Mouse (Mus musculus) midbrain, embryonic 10.5 days (tissue): ENCODE data around the gene Arhgef7. TPM values are rescaled to one million over a fixed set of nuclear protein-coding genes. Genes with fewer than 3 reads are reported as not detected.

Experiments
- DNase-seq: peaks from one replicate; pipeline ENCODE4 v3.0.0-alpha.2; 2017; ENCODE audit warnings: low spot score
- H3K27ac ChIP-seq: fragments of 300-500 bp; sonication (generic); replicated peaks from 2 replicates; pipeline ENCODE4 v1.5.1; 2016; ENCODE audit warnings: mild to moderate bottlenecking
- H3K27me3 ChIP-seq: fragments of 300-500 bp; sonication (generic); 2 replicates; pipeline ENCODE4 v1.6.1; 2016; ENCODE audit warnings: low read depth, mild to moderate bottlenecking; ENCODE audit not compliant: poor library complexity, severe bottlenecking
- H3K36me3 ChIP-seq: fragments of 300-500 bp; sonication (generic); 2 replicates; pipeline ENCODE4 v1.6.1; 2016; ENCODE audit warnings: mild to moderate bottlenecking, moderate library complexity
- H3K4me1 ChIP-seq: fragments of 300-500 bp; sonication (generic); 2 replicates; pipeline ENCODE4 v1.6.1; 2016
- H3K4me3 ChIP-seq: fragments of 300-500 bp; sonication (generic); 2 replicates; pipeline ENCODE4 v1.5.1; 2016; ENCODE audit warnings: mild to moderate bottlenecking, moderate library complexity
- H3K9me3 ChIP-seq: fragments of 300-500 bp; sonication (generic); replicated peaks from 2 replicates; pipeline ENCODE4 v1.6.1; 2016; ENCODE audit warnings: mild to moderate bottlenecking
- WGBS: fragments of 180-500 bp; shearing (Covaris S2); methylation state at CpG from one replicate; pipeline ENCODE4 v1.1.7; 2016; 5-methylcytosine and 5-hydroxymethylcytosine counted together
- polyA plus RNA-seq: library from polyadenylated mRNA; unstranded; fragments of >200 nt; fragmentation: Nextera tagmentation; extraction: Ambion mirVana; gene quantifications from 2 replicates; pipeline ENCODE4 v1.2.1, GENCODE M21; 2016

Gene Arhgef7
- polyA plus RNA-seq, 1 experiment from 2014 or later: 47.4 TPM

DNA sequence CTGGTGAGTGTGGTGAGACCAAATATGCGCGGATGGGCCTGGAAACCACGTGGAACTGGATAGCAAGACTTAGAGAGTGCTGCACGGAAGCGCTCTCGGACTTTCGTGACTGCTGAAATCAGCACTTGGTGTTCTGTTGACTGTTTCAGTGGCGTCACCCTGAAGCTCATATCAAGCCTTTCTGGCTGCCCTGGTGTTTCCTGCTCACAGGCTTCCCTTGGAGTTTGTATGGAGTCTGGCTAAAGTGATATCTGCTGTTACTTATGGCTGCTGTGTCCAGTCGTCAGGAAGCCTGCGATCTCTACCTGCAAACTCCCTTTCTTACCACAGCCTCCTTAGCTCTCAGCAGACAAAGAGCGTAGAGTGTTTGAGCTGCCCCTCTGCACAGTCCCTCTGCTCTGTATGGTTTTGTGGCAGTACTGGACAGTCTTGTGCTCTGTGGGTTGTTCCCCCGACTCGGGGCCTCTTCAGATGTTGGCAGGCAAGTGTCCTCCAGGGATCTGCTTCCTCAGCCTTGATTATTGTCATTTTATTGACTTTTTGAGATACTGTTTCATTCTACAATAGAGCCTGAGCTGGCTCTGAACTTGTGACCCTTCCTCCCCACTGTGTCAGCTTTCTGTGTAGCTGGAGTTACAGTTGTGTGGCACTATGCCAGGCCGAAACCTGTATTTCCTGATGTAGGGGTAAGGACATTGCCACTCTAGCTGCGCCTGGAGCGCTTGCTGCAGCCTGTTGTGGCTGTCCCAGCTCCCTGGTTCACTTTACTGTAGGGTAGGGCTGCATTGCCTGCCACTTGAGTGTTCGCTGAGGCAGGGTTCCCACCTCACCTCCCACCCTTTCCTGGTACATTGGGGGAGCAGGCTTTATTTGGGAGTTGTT lies 46.9 kb downstream of the Arhgef7 start:
- Histone ChIP-seq H3K9me3 (no peaks in the 10 kb centered on the region), H3K27ac (no peak overlapping the region; the same call in 1 of the 2 replicates), H3K27me3 (no peaks in the 10 kb centered on the region), H3K4me3 (no peak overlapping the region), H3K36me3 (peaks cover 9% of the 10 kb centered on the region; the same call in 1 of the 2 replicates), H3K4me1 (peaks cover 28% of the 10 kb centered on the region)
- 86% methylated on average over 17 of the region's 17 CpGs for WGBS
- no peak for DNase-seq

DNA sequence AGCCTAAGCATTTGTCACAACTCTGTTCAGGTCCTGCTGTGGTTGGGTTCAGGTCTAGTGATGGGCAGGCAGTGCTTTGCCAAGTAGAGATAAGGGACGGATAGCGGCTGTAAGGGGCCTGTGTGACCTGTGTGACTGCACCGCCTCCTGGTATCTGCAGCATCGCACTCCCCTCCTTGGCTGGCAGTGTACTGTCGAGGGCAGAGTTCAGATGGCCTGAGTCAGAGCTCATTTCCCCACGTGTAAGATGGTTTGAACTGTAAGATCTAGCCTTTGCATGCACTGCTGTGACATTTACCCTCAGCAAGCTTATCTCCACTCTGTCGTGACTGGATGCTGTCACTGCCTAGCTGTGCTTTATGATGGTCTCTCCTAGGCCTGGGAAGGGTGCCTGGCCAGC lies 48.4 kb downstream of the Arhgef7 start:
- no peak for DNase-seq
- H3K4me3 ChIP-seq: no peak overlapping the region
- peaks cover 28% of the 10 kb centered on the region for H3K4me1 ChIP-seq
- no peak overlapping the region for H3K27ac ChIP-seq
- H3K27me3 ChIP-seq: no peaks in the 10 kb centered on the region
- H3K9me3 ChIP-seq: no peaks in the 10 kb centered on the region
- 80% methylated on average over 7 of the region's 7 CpGs for WGBS
- H3K36me3 ChIP-seq: peaks cover 4% of the 10 kb centered on the region; the same call in 1 of the 2 replicates

DNA sequence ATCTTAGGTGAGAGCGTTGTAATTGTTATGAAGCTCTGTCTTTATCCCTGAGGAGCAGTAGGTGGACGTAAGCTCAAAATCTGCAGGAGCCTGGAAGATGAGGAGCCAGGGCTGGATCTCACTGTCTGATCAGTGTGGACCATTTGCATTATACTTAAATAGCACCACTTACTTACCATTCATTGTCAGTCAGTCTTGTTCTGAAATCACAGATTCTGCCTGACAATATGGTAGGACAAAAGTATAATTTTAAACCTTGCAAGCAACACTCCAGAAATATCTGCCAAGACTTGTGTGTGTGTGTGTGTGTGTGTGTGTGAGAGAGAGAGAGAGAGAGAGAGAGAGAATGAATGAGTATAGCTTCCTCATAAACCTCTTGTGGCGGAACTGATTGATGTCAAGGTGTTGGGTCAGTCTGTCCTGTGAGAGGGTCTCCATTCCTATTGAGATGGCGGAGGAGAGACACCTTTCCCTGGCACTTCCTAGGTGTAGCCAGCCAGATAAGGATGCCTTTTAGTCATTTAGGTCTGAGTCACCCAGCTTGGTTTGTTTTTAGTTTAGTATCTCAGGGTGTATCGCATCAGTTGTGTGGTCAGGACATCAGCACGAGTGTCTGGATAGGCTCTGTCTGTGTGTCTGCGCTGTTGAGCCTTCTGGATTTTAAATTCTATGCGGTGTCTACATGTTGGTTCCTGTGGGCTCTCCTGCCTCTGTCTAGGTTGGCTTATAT lies 49.1 kb downstream of the Arhgef7 start:
- Histone ChIP-seq H3K9me3 (no peaks in the 10 kb centered on the region), H3K27me3 (no peaks in the 10 kb centered on the region), H3K4me1 (peaks cover 28% of the 10 kb centered on the region), H3K4me3 (no peak overlapping the region), H3K36me3 (peaks cover 6% of the 10 kb centered on the region), H3K27ac (no peak overlapping the region)
- WGBS: 94% methylated on average over 8 of the region's 8 CpGs
- no peak for DNase-seq

DNA sequence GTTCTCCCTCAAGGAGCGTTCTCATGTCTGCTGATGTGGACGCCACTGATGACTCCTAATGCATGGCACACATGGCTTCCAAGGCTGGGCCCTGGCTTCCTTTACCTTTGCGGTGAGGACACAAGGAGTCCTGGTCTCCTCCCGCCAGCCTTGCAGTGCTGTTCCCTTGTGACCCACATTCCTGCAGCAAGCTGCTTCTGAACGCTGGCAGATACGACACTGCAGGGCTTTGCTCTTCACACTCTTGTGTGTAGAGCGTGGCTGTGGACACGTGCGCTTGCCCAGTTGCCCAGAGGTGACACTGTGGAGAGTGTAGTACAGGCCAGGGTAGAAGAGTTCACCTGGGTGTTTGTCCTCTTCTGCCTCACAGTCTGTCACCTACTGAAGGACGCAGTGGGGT lies 49.7 kb downstream of the Arhgef7 start:
- Histone ChIP-seq H3K4me1 (peaks cover 28% of the 10 kb centered on the region), H3K9me3 (no peaks in the 10 kb centered on the region), H3K27me3 (no peaks in the 10 kb centered on the region), H3K27ac (no peak overlapping the region), H3K4me3 (no peak overlapping the region), H3K36me3 (peaks cover 12% of the 10 kb centered on the region)
- DNase-seq: no peak
- 79% methylated on average over 10 of the region's 10 CpGs for WGBS

DNA sequence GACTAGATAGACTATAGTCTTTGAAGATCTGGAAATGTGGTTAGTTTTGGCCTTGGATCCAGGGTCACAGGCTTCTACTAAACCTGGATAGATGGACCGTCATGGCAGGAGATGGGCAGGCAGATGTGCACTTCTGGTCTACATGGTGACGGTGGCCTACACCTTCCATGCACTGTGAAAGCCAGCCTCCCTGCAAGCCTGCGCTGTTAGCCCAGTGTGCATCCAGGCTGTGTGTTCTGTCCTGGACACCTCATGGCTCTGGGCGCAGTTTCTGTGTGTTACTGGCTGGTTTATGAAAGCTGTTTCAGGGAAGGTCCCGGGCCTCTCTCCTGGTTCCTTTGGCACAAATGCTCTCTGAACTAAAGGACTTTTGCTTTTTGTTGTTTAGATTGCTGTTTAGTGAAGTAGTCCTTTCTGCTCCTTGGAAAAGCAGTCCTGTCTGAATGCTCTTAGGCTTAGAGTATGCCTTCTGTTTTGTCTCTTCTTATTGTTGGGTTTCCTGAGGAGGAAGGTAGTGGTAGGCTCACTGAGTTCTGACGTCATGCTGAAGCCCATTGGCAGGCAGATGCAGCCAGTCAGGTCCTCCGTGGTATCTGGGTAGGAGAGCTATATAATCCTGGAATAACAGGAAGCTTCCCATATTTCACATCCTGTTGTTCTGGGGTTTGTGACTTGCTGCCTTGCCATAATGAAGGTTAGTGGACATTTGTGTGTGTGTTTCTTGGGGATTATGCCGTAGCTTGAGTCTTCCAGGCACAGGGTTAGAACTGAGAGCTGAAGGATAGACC lies 51.3 kb downstream of the Arhgef7 start:
- Histone ChIP-seq H3K27ac (peak overlapping the region; percentile 33; the same call in 1 of the 2 replicates), H3K27me3 (no peaks in the 10 kb centered on the region), H3K9me3 (no peaks in the 10 kb centered on the region), H3K4me3 (no peak overlapping the region), H3K36me3 (peaks cover 29% of the 10 kb centered on the region), H3K4me1 (peaks cover 27% of the 10 kb centered on the region)
- no peak for DNase-seq
- WGBS: 84% methylated on average over 8 of the region's 8 CpGs

DNA sequence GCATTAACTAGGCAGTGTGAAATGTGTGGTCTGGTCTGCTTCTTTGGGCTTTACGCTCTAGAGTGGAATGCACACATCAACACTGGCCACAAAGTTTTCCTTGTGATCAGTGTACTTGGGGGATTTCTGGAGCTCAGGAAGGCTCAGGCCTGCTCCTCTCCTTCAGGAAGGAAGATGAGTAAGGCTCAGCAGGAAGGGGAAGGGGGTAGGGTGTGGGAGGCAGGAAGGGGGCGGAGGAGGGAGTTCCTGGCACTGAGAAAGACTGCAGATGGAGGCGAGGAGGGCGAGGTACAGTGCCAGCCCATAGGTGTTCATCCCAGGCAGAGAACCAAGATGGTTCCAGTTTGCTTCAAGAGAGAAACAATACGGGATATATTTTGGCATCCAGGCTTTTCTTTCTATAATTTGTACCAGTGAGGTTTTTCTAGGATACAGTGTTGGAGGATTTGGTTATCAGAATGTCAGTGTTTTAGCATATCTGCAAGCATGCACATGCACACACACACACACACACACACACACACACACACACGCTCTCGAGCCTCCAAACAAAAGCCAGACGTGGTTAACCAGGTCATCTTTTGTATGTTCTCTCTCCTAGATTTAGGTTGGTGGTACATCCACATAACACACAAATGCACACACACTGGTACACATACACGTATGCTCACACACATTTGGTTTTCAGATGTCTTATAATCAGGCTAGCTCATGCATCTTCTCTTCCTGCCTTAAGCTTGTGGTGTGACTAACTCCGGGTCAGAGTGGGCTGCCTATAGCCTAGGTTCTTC lies 52.5 kb downstream of the Arhgef7 start:
- H3K36me3 ChIP-seq: peaks cover 38% of the 10 kb centered on the region
- no peak for DNase-seq
- WGBS: 87% methylated on average over 10 of the region's 10 CpGs

DNA sequence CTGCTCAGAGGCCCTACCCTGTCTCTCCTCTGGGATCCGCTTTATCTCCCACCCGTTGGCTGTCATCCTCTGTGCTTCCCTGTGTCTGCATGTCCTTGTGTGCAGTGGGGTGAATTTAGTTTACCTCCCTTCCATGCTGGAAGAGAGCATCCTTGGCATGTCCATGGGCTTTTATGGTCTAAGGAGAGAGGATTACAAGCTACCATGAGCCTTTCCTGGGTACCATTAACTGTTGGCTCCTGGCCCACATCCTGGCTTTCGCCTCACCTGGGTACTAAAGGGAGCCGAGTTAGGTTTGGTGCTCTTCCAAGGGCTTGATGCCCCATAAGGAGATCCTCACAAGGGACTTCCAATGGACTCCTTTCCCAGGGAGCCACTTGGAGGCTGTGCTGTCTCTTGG lies 53.1 kb downstream of the Arhgef7 start:
- peaks cover 44% of the 10 kb centered on the region for H3K36me3 ChIP-seq
- H3K4me3 ChIP-seq: no peak overlapping the region
- H3K27ac ChIP-seq: no peak overlapping the region
- H3K27me3 ChIP-seq: no peaks in the 10 kb centered on the region
- 95% methylated on average over 4 of the region's 4 CpGs for WGBS
- H3K9me3 ChIP-seq: no peaks in the 10 kb centered on the region
- DNase-seq: no peak
- peaks cover 10% of the 10 kb centered on the region; the same call in 1 of the 2 replicates for H3K4me1 ChIP-seq

More for the DNA sequence above, 52.5 kb downstream of the Arhgef7 start:
- Histone ChIP-seq H3K27ac (no peak overlapping the region), H3K9me3 (no peaks in the 10 kb centered on the region), H3K4me1 (peaks cover 15% of the 10 kb centered on the region), H3K4me3 (no peak overlapping the region), H3K27me3 (no peaks in the 10 kb centered on the region)

DNA sequence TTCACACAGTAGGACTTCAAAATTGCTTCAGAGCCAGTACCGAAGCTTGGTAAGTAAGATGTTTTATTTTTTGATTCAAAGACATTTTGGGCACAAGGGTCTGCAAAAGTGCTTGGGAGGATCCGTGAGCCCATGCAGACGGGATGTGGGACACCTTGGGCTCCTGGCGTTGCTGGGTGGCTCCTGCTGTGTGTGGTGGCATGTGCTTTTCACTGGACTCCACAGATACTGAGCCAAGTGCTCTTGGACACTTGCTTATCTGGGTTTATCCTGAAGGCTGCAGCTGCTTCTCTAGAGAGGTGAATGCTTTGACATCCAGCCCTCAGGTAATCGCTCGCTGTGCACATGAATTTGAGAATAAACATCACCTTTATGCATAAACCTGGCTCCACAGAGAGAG lies 55.1 kb downstream of the Arhgef7 start:
- Histone ChIP-seq H3K36me3 (peaks cover 63% of the 10 kb centered on the region), H3K4me1 (0 out of 2 replicates have a peak, but pooled peaks cover 2% of the 10 kb centered on the region), H3K9me3 (no peaks in the 10 kb centered on the region), H3K27ac (no peak overlapping the region), H3K4me3 (no peak overlapping the region), H3K27me3 (no peaks in the 10 kb centered on the region)
- DNase-seq: no peak
- WGBS: 92% methylated on average over 6 of the region's 6 CpGs

DNA sequence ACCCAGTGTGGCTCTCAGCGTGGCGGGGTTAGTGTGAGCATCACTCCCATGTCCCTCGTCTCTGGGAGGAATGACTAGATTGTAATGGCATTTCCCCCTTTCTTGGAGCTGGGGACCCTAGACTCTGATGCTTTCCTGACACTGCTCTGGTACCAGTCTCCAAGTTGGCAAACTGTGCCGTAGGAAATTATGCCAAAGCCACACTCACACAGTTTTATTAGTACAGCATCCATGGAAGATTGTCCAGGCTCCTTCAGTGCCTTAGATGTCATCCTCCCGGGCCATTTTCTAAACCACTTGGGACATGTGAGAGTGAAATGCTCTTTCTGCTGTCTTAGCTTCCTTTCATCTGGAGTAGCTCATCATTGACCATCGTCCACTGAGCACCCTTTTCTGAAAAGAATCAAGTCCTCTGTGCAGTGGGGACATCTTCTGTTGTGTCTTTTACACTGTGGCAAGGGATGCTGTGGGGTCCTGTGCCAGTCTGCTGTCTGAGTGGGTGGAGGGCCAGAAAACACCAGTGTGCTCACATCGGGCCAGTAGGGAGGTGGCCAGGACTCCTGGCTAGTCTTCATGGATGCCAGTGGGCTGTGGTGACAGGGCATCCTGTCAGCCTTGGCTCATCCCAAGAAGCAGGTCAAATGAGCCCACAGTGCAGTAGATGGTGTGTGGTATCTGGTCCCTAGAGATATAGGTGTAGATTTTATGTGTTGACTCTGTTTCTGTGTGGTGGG lies 56.5 kb downstream of the Arhgef7 start:
- no peak overlapping the region for H3K4me3 ChIP-seq
- no peaks in the 10 kb centered on the region for H3K4me1 ChIP-seq
- DNase-seq: no peak
- H3K27me3 ChIP-seq: no peaks in the 10 kb centered on the region
- 92% methylated on average over 7 of the region's 7 CpGs for WGBS
- no peak overlapping the region for H3K27ac ChIP-seq
- H3K9me3 ChIP-seq: no peaks in the 10 kb centered on the region
- H3K36me3 ChIP-seq: peaks cover 74% of the 10 kb centered on the region

DNA sequence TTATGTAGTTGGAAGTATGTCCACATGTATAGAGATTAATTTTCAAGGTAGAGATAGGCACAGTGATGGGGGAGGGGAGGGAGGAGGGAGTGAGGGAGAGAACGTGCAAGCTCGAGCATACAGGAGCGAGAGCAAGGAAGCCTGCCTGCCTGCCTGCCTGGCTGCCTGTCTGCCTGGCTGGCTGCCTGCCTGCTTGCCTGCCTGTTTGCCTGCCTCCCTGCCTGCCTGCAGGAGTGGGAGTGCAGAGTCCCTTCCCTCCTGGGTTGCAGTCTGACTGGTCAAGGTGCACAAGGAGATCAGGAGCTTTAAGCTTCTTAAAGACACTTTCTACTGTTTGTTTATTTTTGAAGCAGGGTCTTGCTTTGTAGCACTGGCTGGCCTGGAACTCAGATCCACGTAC lies 57.6 kb downstream of the Arhgef7 start:
- H3K36me3 ChIP-seq: peaks cover 82% of the 10 kb centered on the region
- no peak overlapping the region for H3K27ac ChIP-seq
- WGBS: 71% methylated on average over 4 of the region's 4 CpGs

DNA sequence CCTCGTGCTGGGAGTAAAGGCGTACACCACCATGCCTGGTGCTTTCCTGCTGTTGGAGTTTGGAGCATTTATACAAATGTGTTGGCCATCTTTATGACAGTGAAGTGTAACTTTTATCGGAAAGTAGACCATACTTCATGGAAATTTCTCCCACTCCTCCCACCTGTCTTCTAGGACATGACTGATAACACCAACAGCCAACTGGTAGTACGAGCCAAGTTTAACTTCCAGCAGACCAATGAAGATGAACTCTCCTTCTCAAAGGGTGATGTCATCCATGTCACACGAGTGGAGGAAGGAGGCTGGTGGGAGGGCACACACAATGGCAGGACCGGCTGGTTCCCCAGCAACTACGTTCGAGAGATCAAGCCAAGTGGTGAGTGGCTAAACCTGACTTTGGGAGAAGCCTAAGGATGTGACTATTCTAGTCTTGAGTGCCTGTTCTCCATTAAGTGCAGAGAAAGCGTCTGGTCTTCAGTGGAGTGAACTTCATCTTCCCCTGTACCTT lies 58.1 kb downstream of the Arhgef7 start:
- no peak for DNase-seq
- 89% methylated on average over 9 of the region's 9 CpGs for WGBS
- Histone ChIP-seq H3K4me1 (no peaks in the 10 kb centered on the region), H3K27me3 (no peaks in the 10 kb centered on the region), H3K27ac (no peak overlapping the region), H3K36me3 (peaks cover 86% of the 10 kb centered on the region), H3K9me3 (no peaks in the 10 kb centered on the region), H3K4me3 (no peak overlapping the region)

More for the DNA sequence above, 57.6 kb downstream of the Arhgef7 start:
- Histone ChIP-seq H3K27me3 (no peaks in the 10 kb centered on the region), H3K4me1 (no peaks in the 10 kb centered on the region), H3K9me3 (no peaks in the 10 kb centered on the region), H3K4me3 (no peak overlapping the region)
- DNase-seq: no peak
